Mouse (Mus musculus) stomach, embryonic 15.5 days (tissue): ENCODE measurements around the gene Cd68. TPM values are rescaled to one million over a fixed set of nuclear protein-coding genes. Genes with fewer than 3 reads are reported as not detected.
"Not testable (repeated sequence)": the region's sequence is repeated elsewhere in the genome, so short reads cannot be mapped to it uniquely, and the experiment has no call there.

Source experiments
- ATAC-seq: fragments of 200-750 bp; cut with Nextera tagmentation; 2 replicates; pipeline ENCODE4 v1.8.0; 2017; ENCODE audit warnings: low read depth, moderate number of reproducible peaks, moderate TSS enrichment; ENCODE audit not compliant: insufficient read depth, low FRiP score
- H3K27ac ChIP-seq: fragments of 300-500 bp; sonication (generic); 2 replicates; pipeline ENCODE4 v1.5.1; 2015; ENCODE audit warnings: mild to moderate bottlenecking, inconsistent platforms
- H3K27me3 ChIP-seq: fragments of 300-500 bp; sonication (generic); replicated peaks from 2 replicates; pipeline ENCODE4 v1.6.1; 2015; ENCODE audit warnings: inconsistent platforms
- H3K36me3 ChIP-seq: fragments of 300-500 bp; sonication (generic); 2 replicates; pipeline ENCODE4 v1.6.1; 2015; ENCODE audit warnings: inconsistent platforms
- H3K4me1 ChIP-seq: fragments of 300-500 bp; sonication (generic); 2 replicates; pipeline ENCODE4 v1.6.1; 2015; ENCODE audit warnings: inconsistent platforms
- H3K4me2 ChIP-seq: fragments of 300-500 bp; sonication (generic); 2 replicates; pipeline ENCODE4 v1.6.1; 2015; ENCODE audit warnings: mild to moderate bottlenecking, inconsistent platforms
- H3K4me3 ChIP-seq: fragments of 300-500 bp; sonication (generic); replicated peaks from 2 replicates; pipeline ENCODE4 v1.5.1; 2015; ENCODE audit warnings: inconsistent platforms
- H3K9ac ChIP-seq: fragments of 300-500 bp; sonication (generic); 2 replicates; pipeline ENCODE4 v1.6.1; 2015; ENCODE audit warnings: inconsistent platforms
- H3K9me3 ChIP-seq: fragments of 300-500 bp; sonication (generic); 2 replicates; pipeline ENCODE4 v1.6.1; 2016; ENCODE audit warnings: inconsistent platforms
- WGBS: fragments of 180-500 bp; shearing (Covaris S2); methylation state at CpG from one replicate; pipeline ENCODE4 v1.1.7; 2015; 5-methylcytosine and 5-hydroxymethylcytosine counted together
- polyA plus RNA-seq: library from polyadenylated mRNA; unstranded; fragments of >200 nt; fragmentation: Nextera tagmentation; extraction: Ambion mirVana; gene quantifications from 2 replicates; pipeline ENCODE4 v1.2.1, GENCODE M21; 2015

Gene Cd68
- polyA plus RNA-seq, 1 experiment from 2014 or later: 16.3 TPM

DNA sequence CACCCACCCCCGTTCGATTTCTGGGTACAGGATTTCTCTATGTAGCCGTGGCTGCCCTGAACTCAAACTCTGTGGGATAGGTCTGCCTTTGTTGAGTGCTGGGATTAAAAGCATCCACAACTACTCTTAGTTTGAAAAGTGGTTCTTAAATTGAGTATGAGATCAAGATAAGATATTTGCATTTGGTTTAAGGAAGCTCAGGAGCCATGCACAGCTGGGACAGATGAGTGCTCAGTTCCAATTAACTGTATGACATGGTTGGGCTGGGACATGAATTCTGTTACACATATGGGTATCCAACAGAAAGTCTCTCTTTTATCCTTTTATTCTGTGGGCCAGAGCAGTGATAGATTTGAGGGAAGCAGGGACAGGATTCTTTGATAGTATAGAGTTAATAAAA, 30.5 kb downstream of the Cd68 start:
- Histone ChIP-seq H3K27ac (no peak overlapping the region), H3K36me3 (peaks cover 12% of the 10 kb centered on the region), H3K4me3 (no peak overlapping the region), H3K9me3 (no peaks in the 10 kb centered on the region), H3K4me2 (no peak overlapping the region), H3K4me1 (peaks cover 8% of the 10 kb centered on the region; the same call in 1 of the 2 replicates), H3K9ac (no peak overlapping the region), H3K27me3 (no peaks in the 10 kb centered on the region)
- 70% methylated on average over 3 of the region's 3 CpGs for WGBS
- no peak for ATAC-seq

DNA sequence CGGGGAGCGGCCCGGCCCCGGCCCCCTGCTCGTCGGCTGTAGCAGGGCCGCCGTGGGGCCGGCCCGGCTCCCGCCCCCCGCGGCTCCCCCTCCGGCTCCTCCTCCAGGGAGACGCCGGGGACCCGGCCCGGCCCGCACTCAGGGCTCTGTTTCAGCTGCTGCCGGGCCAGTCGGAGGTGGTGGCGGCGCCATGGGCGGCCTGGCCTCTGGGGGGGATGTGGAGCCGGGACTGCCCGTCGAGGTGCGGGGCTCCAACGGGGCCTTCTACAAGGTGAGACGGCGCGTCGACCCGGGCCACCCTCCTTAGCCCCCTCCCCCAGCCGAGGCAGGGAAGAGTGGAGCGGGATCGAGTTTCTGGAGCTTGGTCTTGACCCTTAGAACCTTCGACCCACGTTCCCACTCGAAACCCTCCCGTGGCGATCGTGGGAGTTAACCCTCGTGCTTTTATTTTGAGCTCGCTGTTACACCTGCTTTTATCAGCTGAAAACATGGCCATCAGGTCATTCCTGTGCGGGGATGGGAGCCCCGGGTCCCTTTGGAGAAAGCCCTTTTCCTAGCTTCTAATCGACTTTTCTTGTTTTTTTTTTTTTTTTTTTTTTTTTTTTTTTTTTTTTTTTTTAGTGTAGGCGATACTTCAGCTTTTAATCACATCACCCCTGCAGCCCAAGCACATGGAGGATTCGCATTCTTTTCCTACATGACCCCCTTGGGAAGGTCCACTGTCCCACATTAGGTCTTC, 32.7 kb downstream of the Cd68 start:
- peaks cover 8% of the 10 kb centered on the region; the same call in 1 of the 2 replicates for H3K4me1 ChIP-seq
- peak overlapping the region; percentile 97 for H3K27ac ChIP-seq
- H3K27me3 ChIP-seq: no peaks in the 10 kb centered on the region
- ATAC-seq: peak; percentile 48
- peak overlapping the region; percentile 98 for H3K4me3 ChIP-seq
- no peaks in the 10 kb centered on the region for H3K36me3 ChIP-seq
- peak overlapping the region; percentile 99 for H3K9ac ChIP-seq
- H3K4me2 ChIP-seq: peak overlapping the region; percentile 64
- under 1% methylated on average over 32 of the region's 50 CpGs for WGBS
- H3K9me3 ChIP-seq: no peaks in the 10 kb centered on the region

DNA sequence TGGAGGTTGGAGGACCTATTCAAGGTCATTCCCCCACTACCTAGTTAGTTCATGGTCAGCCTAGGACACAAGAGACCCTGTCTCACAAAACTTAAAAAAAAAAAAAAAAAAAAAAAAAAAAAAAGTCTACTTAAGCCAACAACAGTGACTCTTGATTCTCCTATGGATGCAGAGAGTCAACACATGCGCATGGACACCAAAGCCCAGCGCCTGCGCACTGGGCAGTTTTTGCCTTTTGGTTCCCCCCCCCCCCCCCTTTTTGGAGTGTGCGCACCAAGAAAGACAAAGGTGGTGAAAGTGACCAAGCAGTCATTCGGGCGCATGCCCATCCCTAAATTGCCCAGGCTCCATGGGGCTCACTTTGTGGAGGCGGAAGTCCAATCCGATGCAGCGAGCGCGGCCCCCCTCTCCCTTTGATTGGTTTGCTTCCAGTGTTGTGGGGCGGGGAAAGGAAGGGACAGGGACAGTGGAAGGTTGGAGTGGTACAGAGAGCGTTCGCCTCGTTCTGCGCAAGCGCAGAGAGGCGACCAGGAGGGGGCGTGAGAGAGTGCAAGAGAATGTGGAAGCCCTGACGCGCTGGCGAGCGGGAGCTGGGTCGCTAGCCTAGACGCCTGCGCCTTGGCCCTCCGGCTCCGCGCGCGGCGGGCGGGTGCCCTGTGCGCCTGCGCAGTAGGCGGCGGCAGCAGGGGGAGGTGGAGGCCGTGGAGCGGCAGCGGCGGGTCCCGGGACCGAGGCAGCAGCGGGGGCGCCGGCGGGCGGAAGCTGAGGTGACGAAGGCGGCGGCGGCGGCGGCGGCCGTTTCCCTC, 33.5 kb downstream of the Cd68 start, which contains the start of gene Fxr2:
Fxr2 (plus strand) TSS at position 707 of the 806 bp plus-strand sequence.
- peak within 1 kb of the TSS; percentile 98 for H3K4me3 ChIP-seq
- H3K4me1 ChIP-seq: peaks cover 8% of the 10 kb centered on the region; the same call in 1 of the 2 replicates
- peak; percentile 98 for ATAC-seq
- under 1% methylated on average over 49 of the region's 56 CpGs for WGBS
- peak within 1 kb of the TSS; percentile 99 for H3K9ac ChIP-seq
- H3K4me2 ChIP-seq: peak within 1 kb of the TSS; percentile 64
- H3K27ac ChIP-seq: peak within 1 kb of the TSS; percentile 97
- no peaks in the 10 kb centered on the region for H3K9me3 ChIP-seq
- no peaks in the 10 kb centered on the region for H3K27me3 ChIP-seq
- no peaks in the 10 kb centered on the region for H3K36me3 ChIP-seq

DNA sequence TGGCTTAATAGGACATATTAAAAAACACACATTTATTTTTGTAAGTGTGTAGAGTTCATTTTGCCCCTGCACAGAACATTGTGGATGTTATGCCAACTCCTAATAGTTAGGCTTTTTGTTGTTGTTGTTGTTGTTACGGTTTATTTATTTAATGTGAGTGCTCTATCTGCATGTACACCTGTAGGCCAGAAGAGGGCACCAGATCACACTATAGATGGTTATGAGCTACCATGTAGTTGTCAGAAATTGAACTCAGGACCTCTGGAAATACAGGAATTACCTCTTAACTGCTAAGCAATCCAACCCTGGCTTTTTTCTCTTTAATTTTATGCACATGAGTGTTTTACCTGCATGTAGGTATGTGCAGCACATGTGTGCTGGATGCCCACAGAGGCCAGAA, 36.2 kb downstream of the Cd68 start:
- no peak for ATAC-seq
- 76% methylated on average over 1 of the region's 1 CpGs for WGBS
- no peak overlapping the region for H3K4me2 ChIP-seq

DNA sequence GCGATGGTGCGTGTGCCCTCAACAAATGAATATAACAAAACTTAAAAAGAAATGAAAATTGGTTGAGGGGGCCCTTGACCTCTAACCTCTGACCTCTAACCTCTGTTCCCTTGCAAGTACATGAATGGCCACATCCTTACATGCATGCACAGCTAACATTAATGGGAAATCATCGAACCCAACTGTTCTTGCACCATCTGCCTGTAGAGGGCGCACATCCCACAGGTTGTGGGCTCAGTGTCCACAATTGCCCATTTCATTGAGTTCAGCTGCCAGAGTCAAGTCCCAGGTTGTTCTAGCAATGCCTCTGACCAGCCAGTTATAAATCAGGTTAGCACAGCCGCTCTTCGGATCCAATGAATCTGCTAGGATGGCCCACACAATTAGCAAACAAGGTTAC, 37.7 kb downstream of the Cd68 start:
- Histone ChIP-seq H3K4me2 (no peak overlapping the region), H3K27ac (no peak overlapping the region), H3K9me3 (no peaks in the 10 kb centered on the region), H3K27me3 (no peaks in the 10 kb centered on the region), H3K36me3 (no peaks in the 10 kb centered on the region), H3K9ac (no peak overlapping the region), H3K4me3 (no peak overlapping the region), H3K4me1 (no peaks in the 10 kb centered on the region)
- no peak for ATAC-seq
- 36% methylated on average over 6 of the region's 6 CpGs for WGBS

More for the DNA sequence above, 36.2 kb downstream of the Cd68 start:
- H3K9me3 ChIP-seq: no peaks in the 10 kb centered on the region
- no peak overlapping the region for H3K9ac ChIP-seq
- H3K4me3 ChIP-seq: no peak overlapping the region
- no peaks in the 10 kb centered on the region for H3K36me3 ChIP-seq
- no peak overlapping the region for H3K27ac ChIP-seq
- 0 out of 2 replicates have a peak, but pooled peaks cover 7% of the 10 kb centered on the region for H3K4me1 ChIP-seq
- no peaks in the 10 kb centered on the region for H3K27me3 ChIP-seq

DNA sequence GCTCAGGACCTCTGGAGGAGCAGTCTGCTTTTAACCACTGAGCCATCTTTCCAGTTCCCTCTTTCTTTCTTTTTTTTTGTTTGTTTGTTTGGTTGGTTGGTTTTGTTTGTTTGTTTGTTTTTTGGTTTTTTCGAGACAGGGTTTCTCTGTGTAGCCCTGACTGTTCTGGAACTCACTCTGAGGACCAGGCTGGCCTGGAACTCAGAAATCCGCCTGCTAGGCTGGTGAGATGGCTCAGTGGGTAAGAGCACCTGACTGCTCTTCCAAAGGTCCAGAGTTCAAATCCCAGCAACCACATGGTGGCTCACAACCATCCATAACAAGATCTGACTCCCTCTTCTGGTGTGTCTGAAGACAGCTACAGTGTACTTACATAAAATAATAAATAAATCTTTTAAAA, 41.6 kb downstream of the Cd68 start:
- not testable (repeated sequence) for H3K4me3 ChIP-seq, H3K9ac ChIP-seq, H3K4me1 ChIP-seq, ATAC-seq, H3K27me3 ChIP-seq, H3K27ac ChIP-seq, H3K4me2 ChIP-seq, H3K36me3 ChIP-seq, H3K9me3 ChIP-seq
- WGBS: 81% methylated on average over 2 of the region's 2 CpGs

DNA sequence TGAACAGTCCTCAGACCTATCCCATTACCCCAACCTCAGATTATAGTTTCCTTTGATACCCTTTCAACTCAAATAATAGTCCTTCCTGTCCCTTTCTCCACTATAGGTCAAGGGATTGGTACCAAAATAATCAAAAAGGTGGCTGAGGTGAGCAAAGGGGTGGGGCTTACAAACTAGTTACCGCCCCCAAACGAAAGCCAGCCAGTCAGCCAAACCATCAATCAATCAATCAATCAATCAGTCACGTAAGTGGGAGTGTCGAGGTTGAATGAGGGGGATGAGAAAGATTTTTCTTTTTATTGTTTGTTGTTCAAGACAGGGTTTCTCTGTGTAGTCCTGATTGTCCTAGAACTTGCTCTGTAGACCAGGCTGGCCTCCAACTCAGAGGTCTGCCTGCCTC, 42.9 kb downstream of the Cd68 start:
- ATAC-seq: no peak
- Histone ChIP-seq H3K9me3 (no peaks in the 10 kb centered on the region), H3K4me3 (peak overlapping the region; percentile 59; the same call in 1 of the 2 replicates), H3K36me3 (no peaks in the 10 kb centered on the region), H3K27ac (no peak overlapping the region), H3K4me2 (peak overlapping the region; percentile 77; the same call in 1 of the 2 replicates), H3K9ac (no peak overlapping the region), H3K27me3 (no peaks in the 10 kb centered on the region), H3K4me1 (0 out of 2 replicates have a peak, but pooled peaks cover 9% of the 10 kb centered on the region)
- 70% methylated on average over 4 of the region's 4 CpGs for WGBS

DNA sequence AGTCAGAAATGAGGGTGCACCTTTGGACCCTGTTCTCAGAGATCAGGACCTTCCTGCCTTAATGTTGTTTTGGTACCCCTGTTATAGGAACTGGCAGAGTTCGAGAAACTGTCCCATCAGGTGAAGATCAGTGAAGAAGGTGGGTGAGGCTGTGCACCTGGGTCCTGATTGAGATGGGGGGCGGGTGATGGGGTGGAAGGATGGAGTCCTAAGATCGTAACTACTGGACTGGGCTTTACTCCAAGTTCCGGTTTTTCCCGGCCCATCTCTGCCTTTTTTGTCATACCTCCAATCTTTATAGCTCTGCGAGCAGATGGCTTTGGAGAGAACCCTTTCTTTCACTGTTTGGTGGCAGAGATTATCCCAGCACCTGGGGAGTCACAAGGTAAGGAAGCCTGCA, 43.5 kb downstream of the Cd68 start:
- H3K4me2 ChIP-seq: peak overlapping the region; percentile 77
- H3K27ac ChIP-seq: peak overlapping the region; percentile 63
- H3K9me3 ChIP-seq: no peaks in the 10 kb centered on the region
- WGBS: 21% methylated on average over 6 of the region's 6 CpGs
- no peak for ATAC-seq
- no peaks in the 10 kb centered on the region for H3K36me3 ChIP-seq
- 0 out of 2 replicates have a peak, but pooled peaks cover 9% of the 10 kb centered on the region for H3K4me1 ChIP-seq
- H3K9ac ChIP-seq: peak overlapping the region; percentile 63
- peak overlapping the region; percentile 59 for H3K4me3 ChIP-seq
- H3K27me3 ChIP-seq: no peaks in the 10 kb centered on the region

DNA sequence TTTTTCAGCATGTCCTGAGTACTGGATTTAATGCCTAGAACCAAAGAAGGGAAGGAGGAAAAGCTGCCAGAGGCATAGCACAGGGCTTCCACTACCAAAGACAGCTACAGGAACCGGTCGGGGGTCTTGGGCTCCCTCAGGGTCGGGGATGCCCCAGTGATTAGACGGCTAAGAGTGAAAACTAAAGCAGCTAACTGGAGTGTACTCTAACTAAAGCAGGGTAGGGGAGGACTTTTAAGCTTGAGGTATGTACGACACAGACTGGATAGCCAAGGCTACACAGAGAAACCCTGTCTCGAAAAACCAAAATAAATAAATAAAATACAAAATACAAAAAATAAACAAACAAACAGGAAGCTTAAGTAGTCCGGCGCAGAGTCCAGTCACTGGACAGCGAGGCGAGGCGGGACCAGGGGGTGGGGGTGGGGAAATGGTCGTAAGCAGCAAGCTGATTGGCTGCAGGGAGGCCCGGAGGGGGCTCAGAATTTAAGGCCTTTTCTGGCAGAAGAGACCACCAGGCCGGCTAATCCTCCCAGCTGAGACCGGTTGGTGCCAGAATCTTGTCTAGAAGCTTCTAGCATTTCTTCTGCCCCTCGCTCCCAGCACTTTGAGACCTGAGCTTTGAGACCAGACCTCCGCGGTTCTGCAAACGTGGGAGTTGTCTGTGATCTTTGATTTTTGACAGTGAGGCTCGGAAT, 44.2 kb downstream of the Cd68 start, which contains the start of gene Sat2:
Sat2 (plus strand) TSS at position 454 of the 698 bp plus-strand sequence.
- ATAC-seq: peak; percentile 78; the same call in 1 of the 2 replicates
- 0 out of 2 replicates have a peak, but pooled peaks cover 9% of the 10 kb centered on the region for H3K4me1 ChIP-seq
- peak within 1 kb of the TSS; percentile 63 for H3K9ac ChIP-seq
- H3K4me2 ChIP-seq: peak within 1 kb of the TSS; percentile 77
- H3K9me3 ChIP-seq: no peaks in the 10 kb centered on the region
- H3K27me3 ChIP-seq: no peaks in the 10 kb centered on the region
- peak within 1 kb of the TSS; percentile 59 for H3K4me3 ChIP-seq
- 1% methylated on average over 20 of the region's 20 CpGs for WGBS
- no peaks in the 10 kb centered on the region for H3K36me3 ChIP-seq
- H3K27ac ChIP-seq: peak within 1 kb of the TSS; percentile 63

DNA sequence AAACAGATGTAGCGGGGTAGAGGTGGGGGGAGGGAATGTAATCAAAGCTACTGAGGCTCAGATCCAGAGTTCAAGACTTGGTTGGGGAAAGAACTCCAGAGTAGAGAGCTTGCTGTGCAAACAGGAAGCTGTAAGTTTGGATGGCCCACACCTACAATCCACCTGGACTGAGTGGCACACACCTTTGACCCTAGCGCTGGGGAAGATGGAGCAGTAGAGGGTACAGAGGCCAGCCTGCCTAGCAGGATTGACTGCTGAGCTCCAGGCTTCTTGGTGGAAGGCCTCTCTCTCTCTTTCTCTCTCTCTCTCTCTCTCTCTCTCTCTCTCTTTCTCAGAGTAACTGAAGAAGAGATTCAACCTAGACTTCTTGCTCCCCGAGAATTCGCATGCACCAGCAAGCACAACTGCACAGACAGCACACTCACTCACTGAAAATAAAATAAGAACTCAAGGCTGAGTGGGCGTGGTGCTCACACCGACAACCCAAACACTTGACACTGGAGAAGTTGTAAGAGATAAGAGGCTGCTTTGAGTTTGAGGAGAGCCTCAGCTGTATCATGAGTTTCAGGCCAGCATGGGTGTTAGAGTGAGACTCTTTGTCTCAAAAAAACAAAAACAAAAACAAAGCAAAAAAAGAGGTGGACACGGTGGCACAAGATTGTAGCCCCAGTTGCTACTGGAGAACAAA, 45.4 kb downstream of the Cd68 start:
- 0 out of 2 replicates have a peak, but pooled peaks cover 9% of the 10 kb centered on the region for H3K4me1 ChIP-seq
- ATAC-seq: no peak
- no peaks in the 10 kb centered on the region for H3K27me3 ChIP-seq
- H3K9me3 ChIP-seq: no peaks in the 10 kb centered on the region
- no peaks in the 10 kb centered on the region for H3K36me3 ChIP-seq
- H3K9ac ChIP-seq: no peak overlapping the region
- no peak overlapping the region for H3K27ac ChIP-seq
- H3K4me3 ChIP-seq: no peak overlapping the region
- WGBS: 76% methylated on average over 7 of the region's 7 CpGs
- H3K4me2 ChIP-seq: no peak overlapping the region

DNA sequence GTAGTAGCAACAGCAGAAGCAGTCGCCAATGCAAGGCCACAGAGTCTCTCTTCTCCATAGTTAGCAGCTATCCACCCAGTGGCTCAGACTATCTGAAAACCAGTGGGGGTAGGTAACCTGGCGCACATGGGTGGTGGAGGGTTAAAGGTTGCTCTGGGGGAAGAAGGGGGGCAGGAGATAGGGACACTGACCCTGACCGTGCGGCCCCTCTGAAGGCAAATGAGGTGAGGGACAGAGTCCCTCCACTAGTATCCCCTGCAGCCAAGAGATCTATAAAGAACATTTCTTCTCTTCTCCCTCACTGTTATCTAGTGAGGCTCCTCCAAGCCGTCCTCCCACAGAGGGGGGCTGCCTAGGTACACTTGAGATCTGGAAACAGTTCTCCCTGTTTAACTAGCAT, 48.1 kb downstream of the Cd68 start, which contains the start of gene Shbg:
Shbg (minus strand) TSS at position 101 of the 400 bp plus-strand sequence.
- no peak for ATAC-seq
- H3K4me3 ChIP-seq: no peak within 1 kb of the TSS
- no peaks in the 10 kb centered on the region for H3K9me3 ChIP-seq
- no peak within 1 kb of the TSS for H3K4me2 ChIP-seq
- WGBS: 48% methylated on average over 5 of the region's 5 CpGs
- H3K9ac ChIP-seq: no peak within 1 kb of the TSS
- H3K27me3 ChIP-seq: no peaks in the 10 kb centered on the region
- no peak within 1 kb of the TSS for H3K27ac ChIP-seq
- H3K36me3 ChIP-seq: no peaks in the 10 kb centered on the region
- 0 out of 2 replicates have a peak, but pooled peaks cover 9% of the 10 kb centered on the region for H3K4me1 ChIP-seq
